Mouse (Mus musculus): ENCODE measurements around the gene Magi3. TPM values are rescaled to one million over a fixed set of nuclear protein-coding genes. Genes with fewer than 3 reads are reported as not detected.

Magi3 gene
- polyA plus RNA-seq, 1 experiment: 8.6 TPM

DNA sequence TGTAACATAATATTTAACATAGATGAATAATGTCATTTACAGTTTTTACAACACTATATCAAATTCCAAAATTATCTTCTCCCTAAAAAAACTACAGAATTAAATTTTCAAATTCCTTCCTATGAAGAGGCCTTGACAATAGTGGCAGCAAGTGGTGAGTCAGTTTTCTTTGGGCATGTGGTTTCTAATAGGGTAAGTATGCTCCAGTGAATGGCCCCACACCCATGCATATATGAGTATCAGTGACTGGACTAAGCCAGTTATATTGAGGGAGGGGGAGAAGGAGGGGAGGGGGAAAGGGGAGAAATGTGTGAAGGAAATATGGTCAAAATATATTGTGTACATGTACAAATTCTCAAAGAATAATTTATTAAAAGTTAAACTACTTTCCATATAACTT is 37.5 kb downstream of the Magi3 start:
- Histone ChIP-seq H3K4me1 (replicated peaks; ENCODE audit: control insufficient read depth, insufficient read depth, low read length) (no peaks in the 10 kb centered on the region), H3K4me3 (ENCODE audit: control insufficient read depth, insufficient read depth, low read length) (no peak overlapping the region), H3K36me3 (ENCODE audit: control insufficient read depth, insufficient read depth, low read length) (0 out of 2 replicates have a peak, but pooled peaks cover 5% of the 10 kb centered on the region), H3K27me3 (ENCODE audit: control insufficient read depth, insufficient read depth, low read length) (no peaks in the 10 kb centered on the region), H3K27ac (ENCODE audit: control insufficient read depth, insufficient read depth, low read length) (no peak overlapping the region)
- no peak for TF ChIP-seq POLR2A (IDR thresholded peaks at IDR 0.05; ENCODE audit: control insufficient read depth, extremely low read depth, insufficient read depth, low read length, poor library complexity)
- no peak for DNase-seq

DNA sequence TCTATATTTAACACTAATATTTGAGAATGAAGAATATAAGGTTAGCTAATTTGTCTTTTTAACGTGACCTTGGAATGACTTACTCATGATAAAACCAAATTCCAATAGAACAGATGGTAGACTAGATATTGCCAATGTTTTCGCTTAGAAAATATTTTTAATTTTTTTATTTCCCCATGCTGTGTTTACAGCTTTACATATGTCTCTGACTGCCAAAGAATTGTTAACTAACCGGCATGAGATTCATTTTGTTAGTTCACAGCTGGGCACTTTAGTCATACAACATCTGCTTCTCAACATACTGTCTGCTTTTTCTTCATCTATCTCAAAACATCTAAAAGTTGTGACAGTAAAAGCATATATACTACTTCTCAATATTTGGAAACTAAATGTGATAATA is 58.8 kb downstream of the Magi3 start:
- Histone ChIP-seq H3K4me3 (ENCODE audit: control insufficient read depth, insufficient read depth, low read length) (no peak overlapping the region), H3K36me3 (ENCODE audit: control insufficient read depth, insufficient read depth, low read length) (no peaks in the 10 kb centered on the region), H3K27ac (ENCODE audit: control insufficient read depth, insufficient read depth, low read length) (no peak overlapping the region), H3K27me3 (ENCODE audit: control insufficient read depth, insufficient read depth, low read length) (no peaks in the 10 kb centered on the region), H3K4me1 (replicated peaks; ENCODE audit: control insufficient read depth, insufficient read depth, low read length) (no peaks in the 10 kb centered on the region)
- TF ChIP-seq POLR2A (IDR thresholded peaks at IDR 0.05; ENCODE audit: control insufficient read depth, extremely low read depth, insufficient read depth, low read length, poor library complexity) (no peak), CTCF (IDR thresholded peaks at IDR 0.05; ENCODE audit: borderline replicate concordance, control insufficient read depth, extremely low read depth, insufficient read depth, low read length, poor library complexity) (no peak)
- DNase-seq: no peak
- WGBS: 97% methylated on average over 3 of the region's 3 CpGs

DNA sequence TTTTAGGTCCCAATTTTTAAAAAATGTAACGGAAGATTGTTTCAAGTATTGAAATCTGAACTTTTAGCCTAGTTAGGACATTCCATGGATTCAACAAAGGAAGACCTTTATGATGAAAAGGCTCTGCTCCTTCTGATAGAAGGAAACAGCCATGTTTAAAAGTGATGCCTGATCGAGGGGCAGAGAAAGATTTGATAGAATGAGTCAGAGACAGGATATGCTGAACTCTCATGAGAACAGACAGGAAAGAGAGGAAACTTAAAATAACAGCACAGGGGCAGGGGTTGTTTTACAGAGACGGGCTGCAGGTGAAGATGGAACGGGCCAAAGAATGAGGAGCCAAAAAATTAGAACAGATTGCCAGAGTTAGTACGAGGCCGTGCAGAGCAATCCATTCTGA is 59.6 kb downstream of the Magi3 start:
- Histone ChIP-seq H3K4me1 (replicated peaks; ENCODE audit: control insufficient read depth, insufficient read depth, low read length) (no peaks in the 10 kb centered on the region), H3K4me3 (ENCODE audit: control insufficient read depth, insufficient read depth, low read length) (no peak overlapping the region), H3K36me3 (ENCODE audit: control insufficient read depth, insufficient read depth, low read length) (no peaks in the 10 kb centered on the region), H3K27ac (ENCODE audit: control insufficient read depth, insufficient read depth, low read length) (no peak overlapping the region), H3K27me3 (ENCODE audit: control insufficient read depth, insufficient read depth, low read length) (no peaks in the 10 kb centered on the region)
- TF ChIP-seq POLR2A (IDR thresholded peaks at IDR 0.05; ENCODE audit: control insufficient read depth, extremely low read depth, insufficient read depth, low read length, poor library complexity) (no peak), CTCF (IDR thresholded peaks at IDR 0.05; ENCODE audit: borderline replicate concordance, control insufficient read depth, extremely low read depth, insufficient read depth, low read length, poor library complexity) (no peak)
- 91% methylated on average over 6 of the region's 6 CpGs for WGBS
- no peak for DNase-seq

DNA sequence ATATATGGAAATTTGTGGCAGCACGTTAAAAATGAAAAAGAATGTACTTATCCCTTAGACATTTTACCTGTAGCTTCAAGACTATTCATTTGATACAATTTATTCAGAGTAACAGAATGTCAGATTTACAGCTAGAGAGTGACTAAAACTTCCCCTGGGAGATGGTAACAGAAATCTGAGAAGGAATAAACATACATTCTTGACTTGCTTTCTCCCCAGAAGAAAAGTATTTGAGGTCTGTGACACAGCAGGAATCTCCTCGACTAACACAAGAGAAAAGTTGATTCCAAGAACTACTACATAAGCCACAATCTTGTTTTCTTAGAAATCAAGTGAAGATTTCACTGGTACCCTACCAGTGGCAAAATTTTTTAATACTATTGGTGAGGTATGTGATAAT is 70.0 kb downstream of the Magi3 start:
- no peak overlapping the region for H3K4me3 ChIP-seq (ENCODE audit: control insufficient read depth, insufficient read depth, low read length)
- WGBS: 51% methylated on average over 2 of the region's 2 CpGs
- TF ChIP-seq POLR2A (IDR thresholded peaks at IDR 0.05; ENCODE audit: control insufficient read depth, extremely low read depth, insufficient read depth, low read length, poor library complexity): no peak
- TF ChIP-seq CTCF (IDR thresholded peaks at IDR 0.05; ENCODE audit: borderline replicate concordance, control insufficient read depth, extremely low read depth, insufficient read depth, low read length, poor library complexity): no peak
- H3K27ac ChIP-seq (ENCODE audit: control insufficient read depth, insufficient read depth, low read length): no peak overlapping the region
- no peaks in the 10 kb centered on the region for H3K36me3 ChIP-seq (ENCODE audit: control insufficient read depth, insufficient read depth, low read length)
- H3K4me1 ChIP-seq (replicated peaks; ENCODE audit: control insufficient read depth, insufficient read depth, low read length): no peaks in the 10 kb centered on the region
- DNase-seq: no peak
- H3K27me3 ChIP-seq (ENCODE audit: control insufficient read depth, insufficient read depth, low read length): no peaks in the 10 kb centered on the region

DNA sequence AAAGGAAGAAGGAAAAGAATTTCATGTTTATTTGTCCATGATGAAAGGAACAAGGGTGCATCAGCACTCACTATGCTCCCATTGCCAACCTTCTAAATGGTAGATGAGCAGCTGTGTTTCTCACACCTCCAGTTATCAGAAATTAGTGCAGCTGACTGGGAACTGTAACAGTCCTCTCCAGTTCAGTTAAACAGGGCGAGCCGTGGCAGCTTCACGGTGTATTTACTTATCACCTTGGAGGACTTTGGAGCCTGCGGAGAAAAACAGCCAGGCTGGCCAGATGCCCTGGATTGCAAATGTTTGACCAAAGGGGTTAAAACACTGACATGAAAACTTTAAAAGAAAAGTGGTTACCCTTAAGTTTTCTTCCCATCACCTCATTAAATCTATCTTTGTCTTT is 77.8 kb downstream of the Magi3 start:
- H3K4me1 ChIP-seq (replicated peaks; ENCODE audit: control insufficient read depth, insufficient read depth, low read length): no peaks in the 10 kb centered on the region
- no peak for DNase-seq
- no peak overlapping the region for H3K4me3 ChIP-seq (ENCODE audit: control insufficient read depth, insufficient read depth, low read length)
- H3K27me3 ChIP-seq (ENCODE audit: control insufficient read depth, insufficient read depth, low read length): no peaks in the 10 kb centered on the region
- WGBS: 90% methylated on average over 4 of the region's 4 CpGs
- no peak for TF ChIP-seq CTCF (IDR thresholded peaks at IDR 0.05; ENCODE audit: borderline replicate concordance, control insufficient read depth, extremely low read depth, insufficient read depth, low read length, poor library complexity)
- TF ChIP-seq POLR2A (IDR thresholded peaks at IDR 0.05; ENCODE audit: control insufficient read depth, extremely low read depth, insufficient read depth, low read length, poor library complexity): no peak
- no peak overlapping the region for H3K27ac ChIP-seq (ENCODE audit: control insufficient read depth, insufficient read depth, low read length)
- no peaks in the 10 kb centered on the region for H3K36me3 ChIP-seq (ENCODE audit: control insufficient read depth, insufficient read depth, low read length)

DNA sequence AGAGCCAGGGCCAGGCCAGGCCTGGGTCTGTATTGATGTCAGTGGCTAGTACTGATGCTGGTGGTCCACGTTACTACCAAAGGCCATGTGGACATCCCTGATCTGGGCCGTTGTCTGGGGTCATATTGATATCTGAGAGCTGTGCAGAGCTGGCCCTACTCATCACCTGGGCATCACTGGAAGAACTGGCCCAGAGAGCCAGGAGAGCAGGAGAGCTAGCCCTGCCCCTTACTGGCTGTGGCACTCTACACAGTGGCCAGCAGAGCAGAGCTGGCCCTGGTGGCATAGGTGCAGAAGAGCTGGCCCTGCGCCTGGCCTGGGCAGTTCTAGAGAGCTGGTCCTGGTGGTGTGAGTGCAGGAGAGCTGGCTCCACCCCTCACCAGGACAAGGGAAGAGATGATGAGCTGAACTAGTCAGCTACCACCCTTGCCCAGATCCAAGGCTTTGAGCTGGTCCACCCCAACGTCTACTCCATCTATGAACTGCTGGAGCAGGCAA is 81.2 kb downstream of the Magi3 start:
- H3K27me3 ChIP-seq (ENCODE audit: control insufficient read depth, insufficient read depth, low read length): no peaks in the 10 kb centered on the region
- no peak for DNase-seq
- 97% methylated on average over 4 of the region's 4 CpGs for WGBS
- H3K4me1 ChIP-seq (replicated peaks; ENCODE audit: control insufficient read depth, insufficient read depth, low read length): no peaks in the 10 kb centered on the region
- no peaks in the 10 kb centered on the region for H3K36me3 ChIP-seq (ENCODE audit: control insufficient read depth, insufficient read depth, low read length)
- no peak for TF ChIP-seq CTCF (IDR thresholded peaks at IDR 0.05; ENCODE audit: borderline replicate concordance, control insufficient read depth, extremely low read depth, insufficient read depth, low read length, poor library complexity)
- no peak for TF ChIP-seq POLR2A (IDR thresholded peaks at IDR 0.05; ENCODE audit: control insufficient read depth, extremely low read depth, insufficient read depth, low read length, poor library complexity)
- no peak overlapping the region for H3K27ac ChIP-seq (ENCODE audit: control insufficient read depth, insufficient read depth, low read length)
- H3K4me3 ChIP-seq (ENCODE audit: control insufficient read depth, insufficient read depth, low read length): no peak overlapping the region

DNA sequence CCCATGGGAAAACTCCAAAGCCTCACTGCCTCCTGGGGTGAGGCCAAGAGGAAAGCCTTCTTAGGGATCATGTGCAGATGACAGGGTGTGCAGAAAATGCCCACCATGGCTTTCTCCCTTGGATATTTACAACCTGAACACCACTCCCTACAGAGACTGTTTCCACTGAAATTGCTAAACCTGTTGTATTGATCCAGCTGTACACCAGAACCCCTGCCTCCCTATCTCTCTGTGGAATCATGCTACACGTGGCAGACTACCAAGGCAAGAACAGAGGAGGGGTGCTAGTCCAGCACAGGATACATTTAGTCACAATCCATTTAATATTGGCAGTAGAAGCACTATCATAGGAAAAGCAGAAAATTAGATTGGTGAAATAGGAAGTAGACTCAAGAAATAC is 94.5 kb downstream of the Magi3 start:
- Histone ChIP-seq H3K27me3 (ENCODE audit: control insufficient read depth, insufficient read depth, low read length) (no peaks in the 10 kb centered on the region), H3K36me3 (ENCODE audit: control insufficient read depth, insufficient read depth, low read length) (no peaks in the 10 kb centered on the region), H3K4me1 (replicated peaks; ENCODE audit: control insufficient read depth, insufficient read depth, low read length) (no peaks in the 10 kb centered on the region), H3K4me3 (ENCODE audit: control insufficient read depth, insufficient read depth, low read length) (no peak overlapping the region), H3K27ac (ENCODE audit: control insufficient read depth, insufficient read depth, low read length) (no peak overlapping the region)
- TF ChIP-seq POLR2A (IDR thresholded peaks at IDR 0.05; ENCODE audit: control insufficient read depth, extremely low read depth, insufficient read depth, low read length, poor library complexity) (no peak), CTCF (IDR thresholded peaks at IDR 0.05; ENCODE audit: borderline replicate concordance, control insufficient read depth, extremely low read depth, insufficient read depth, low read length, poor library complexity) (no peak)
- DNase-seq: no peak
- 84% methylated on average over 1 of the region's 1 CpGs for WGBS

All from thymus, adult 2 months (tissue).